Mouse (Mus musculus): Measurements from ENCODE around the gene Cdadc1. TPM values are rescaled to one million over a fixed set of nuclear protein-coding genes. Genes with fewer than 3 reads are reported as not detected.

The Cdadc1 gene
- 17.3 and 19.6 TPM in 2 replicates for polyA plus RNA-seq (2015; fragmentation: Nextera tagmentation; extraction: Ambion mirVana)

DNA sequence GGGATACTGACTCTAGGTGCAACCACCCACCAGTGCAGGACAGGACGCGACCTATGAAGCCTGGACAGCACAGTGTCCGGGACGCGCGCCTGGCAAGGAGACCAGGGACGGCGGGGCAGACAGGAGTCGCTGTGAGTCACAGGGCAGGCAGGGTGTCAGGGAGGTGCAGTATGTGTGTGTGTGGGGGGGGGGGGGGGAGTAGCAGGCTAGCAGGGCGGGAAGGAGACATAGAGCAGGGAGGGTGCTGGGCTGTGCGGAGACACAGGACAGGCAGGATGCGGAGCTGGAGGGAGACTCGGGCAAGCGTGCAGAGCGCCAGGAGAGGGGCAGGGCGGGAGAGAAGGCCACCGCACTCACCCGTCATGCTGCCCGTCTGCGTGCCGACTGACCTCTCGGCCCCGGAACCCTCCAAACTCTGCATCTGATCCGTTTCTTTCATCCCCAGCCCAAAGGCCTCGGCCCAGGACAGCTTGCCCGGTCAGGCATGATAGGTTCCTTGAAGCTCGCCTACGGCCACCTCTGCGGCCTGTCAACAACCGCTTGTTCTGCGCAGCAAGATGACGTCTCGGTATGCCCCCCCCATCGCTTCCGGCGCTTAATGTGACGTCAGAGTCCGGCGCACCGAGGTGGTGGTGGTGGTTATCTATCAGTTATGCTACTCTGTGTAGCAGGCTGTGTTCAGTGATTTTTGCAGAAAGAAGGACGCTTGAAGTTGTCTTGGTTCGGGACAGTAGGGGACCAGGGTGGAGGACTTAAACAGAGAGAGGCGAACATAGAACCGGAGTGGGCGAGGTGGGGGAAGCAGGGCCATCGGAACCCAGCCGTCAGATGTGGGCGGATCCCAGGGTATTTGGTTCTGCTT, at the start of gene Cdadc1:
Gene Cdadc1, minus strand, starts transcription at position 562 of the 862 bp plus-strand sequence.
- under 1% methylated on average over 46 of the region's 48 CpGs for WGBS (ENCODE audit: insufficient replicate concordance)

DNA sequence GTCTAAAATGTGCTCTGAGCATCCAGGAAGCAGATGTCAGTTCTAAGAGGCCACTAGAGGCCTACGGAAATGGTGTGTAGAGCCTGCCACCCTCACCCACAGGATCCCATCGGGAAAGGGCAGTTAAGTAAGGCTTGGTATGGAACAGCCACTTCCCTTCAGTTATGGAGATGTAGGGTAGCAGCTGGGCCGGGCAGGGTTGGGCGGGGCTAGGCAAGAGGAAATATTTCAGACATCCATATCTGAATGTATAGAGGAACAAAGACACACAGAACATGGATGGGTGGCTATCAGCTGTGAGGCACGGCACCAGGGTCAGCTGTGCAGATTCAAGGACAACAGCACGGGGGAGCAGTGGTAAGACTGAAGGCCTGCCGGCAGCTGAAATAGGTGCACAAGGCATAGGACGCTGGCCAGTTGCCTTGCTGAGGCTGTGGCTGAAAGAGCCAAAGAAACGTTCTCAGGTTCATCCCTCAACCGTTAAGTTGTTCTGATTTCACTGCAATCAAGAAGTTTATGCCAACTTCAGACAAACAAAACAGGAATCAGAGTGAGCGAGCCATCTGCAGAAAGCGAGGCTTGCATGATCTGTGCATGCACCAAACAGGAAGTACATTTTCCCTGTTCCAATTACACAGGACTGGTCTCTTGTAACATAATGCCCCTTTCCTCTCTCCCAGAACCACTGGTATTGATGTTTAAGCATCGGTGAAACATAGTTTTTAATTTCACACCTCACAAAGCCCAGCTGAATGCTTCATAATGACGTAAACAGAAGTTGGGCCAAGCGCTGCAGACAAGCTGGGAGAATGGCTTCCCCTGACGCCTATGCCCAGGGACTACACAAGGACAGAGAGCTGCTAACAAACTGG, 49.3 kb upstream of the Cdadc1 start:
- Histone ChIP-seq H3K36me3 (no peaks in the 10 kb centered on the region), H3K4me3 (replicated peaks) (no peak overlapping the region), H3K9me3 (replicated peaks) (no peaks in the 10 kb centered on the region), H3K4me1 (replicated peaks) (peaks cover 6% of the 10 kb centered on the region), H3K4me2 (no peak overlapping the region), H3K27ac (no peak overlapping the region), H3K27me3 (no peaks in the 10 kb centered on the region), H3K9ac (no peak overlapping the region)
- DNase-seq (no peak), ATAC-seq (ENCODE audit: low read depth) (no peak)
- WGBS (ENCODE audit: insufficient replicate concordance): 55% methylated on average over 16 of the region's 16 CpGs

More for the DNA sequence above, at the start of gene Cdadc1:
- Histone ChIP-seq H3K4me1 (replicated peaks) (peaks cover 15% of the 10 kb centered on the region), H3K4me3 (replicated peaks) (peak within 1 kb of the TSS; percentile 94), H3K27me3 (peaks cover 6% of the 10 kb centered on the region; the same call in 1 of the 2 replicates), H3K9ac (peak within 1 kb of the TSS; percentile 86), H3K27ac (peak within 1 kb of the TSS; percentile 75), H3K9me3 (replicated peaks) (no peaks in the 10 kb centered on the region), H3K4me2 (peak within 1 kb of the TSS; percentile 84), H3K36me3 (peaks cover 3% of the 10 kb centered on the region; the same call in 1 of the 2 replicates)
- peak; percentile 92 for ATAC-seq (ENCODE audit: low read depth)
- peak; percentile 90 for DNase-seq

DNA sequence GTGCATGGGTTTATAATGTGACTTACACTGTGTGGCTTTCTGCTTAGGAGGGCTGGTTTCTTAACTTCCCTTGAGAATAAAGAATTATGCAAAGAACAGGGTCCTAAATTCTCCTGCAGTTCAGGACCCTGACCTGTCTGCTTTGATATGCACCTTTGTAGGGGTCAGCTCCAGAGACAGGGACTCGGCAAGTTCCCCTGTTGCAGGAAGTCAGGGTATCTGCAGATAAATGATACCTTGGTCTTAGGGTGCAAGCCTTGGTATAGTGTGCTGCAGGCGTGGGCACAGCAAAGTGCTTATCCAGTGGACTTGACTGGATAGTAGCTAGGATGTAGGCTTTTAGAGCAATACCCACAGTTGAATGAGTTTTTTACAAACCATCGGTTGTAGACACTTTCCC, 47.1 kb upstream of the Cdadc1 start:
- Histone ChIP-seq H3K4me1 (replicated peaks) (peaks cover 6% of the 10 kb centered on the region), H3K9ac (no peak overlapping the region), H3K36me3 (no peaks in the 10 kb centered on the region), H3K9me3 (replicated peaks) (no peaks in the 10 kb centered on the region), H3K4me3 (replicated peaks) (no peak overlapping the region), H3K27ac (no peak overlapping the region), H3K27me3 (no peaks in the 10 kb centered on the region), H3K4me2 (no peak overlapping the region)
- 33% methylated on average over 3 of the region's 3 CpGs for WGBS (ENCODE audit: insufficient replicate concordance)
- ATAC-seq (ENCODE audit: low read depth) (no peak), DNase-seq (no peak)

DNA sequence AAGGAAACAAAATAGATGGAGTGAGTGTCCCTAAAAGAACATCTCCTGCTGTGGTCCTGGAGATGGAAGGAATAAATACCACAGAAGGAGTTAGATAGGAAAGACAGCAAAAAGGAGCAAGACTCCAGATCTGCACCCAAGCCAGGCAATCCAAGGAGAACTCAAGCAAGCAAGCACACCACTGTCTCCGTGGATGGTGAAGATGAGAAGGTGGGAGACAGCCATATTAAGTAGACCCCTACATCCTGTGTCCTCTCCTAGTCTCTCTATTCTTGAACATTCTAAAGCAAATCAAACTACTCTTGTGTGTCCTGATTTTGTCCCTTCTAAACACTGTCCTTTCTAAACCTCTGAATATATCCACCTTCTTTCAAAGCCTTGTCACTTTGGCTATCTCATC, 46.4 kb upstream of the Cdadc1 start:
- ATAC-seq (ENCODE audit: low read depth) (no peak), DNase-seq (no peak)
- no peak overlapping the region for H3K27ac ChIP-seq
- 40% methylated on average over 1 of the region's 1 CpGs for WGBS (ENCODE audit: insufficient replicate concordance)
- no peaks in the 10 kb centered on the region for H3K36me3 ChIP-seq
- no peak overlapping the region for H3K4me2 ChIP-seq
- no peaks in the 10 kb centered on the region for H3K27me3 ChIP-seq
- peaks cover 6% of the 10 kb centered on the region for H3K4me1 ChIP-seq (replicated peaks)
- no peaks in the 10 kb centered on the region for H3K9me3 ChIP-seq (replicated peaks)
- no peak overlapping the region for H3K4me3 ChIP-seq (replicated peaks)
- no peak overlapping the region for H3K9ac ChIP-seq

DNA sequence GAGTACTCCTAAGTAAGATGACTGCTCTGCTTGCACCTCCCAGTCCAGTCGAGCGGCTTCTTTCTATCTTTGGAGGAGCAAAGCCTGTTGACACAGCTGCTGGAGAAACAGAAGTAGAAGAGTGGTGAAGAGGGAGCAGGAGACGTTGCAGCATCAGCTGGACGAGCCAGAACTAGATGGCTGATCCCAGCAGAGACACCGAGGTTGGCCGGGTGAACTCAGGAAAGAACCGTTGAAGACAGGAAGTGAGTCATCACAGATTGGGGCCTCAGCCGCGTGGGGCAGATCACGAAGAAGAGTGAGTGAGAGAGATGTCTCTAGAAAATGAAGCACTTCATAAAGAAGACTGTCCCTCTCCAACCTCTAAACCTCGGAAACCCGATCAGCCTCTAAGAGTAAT, 45.8 kb upstream of the Cdadc1 start:
- no peak for ATAC-seq (ENCODE audit: low read depth)
- DNase-seq: no peak
- H3K27ac ChIP-seq: no peak overlapping the region

DNA sequence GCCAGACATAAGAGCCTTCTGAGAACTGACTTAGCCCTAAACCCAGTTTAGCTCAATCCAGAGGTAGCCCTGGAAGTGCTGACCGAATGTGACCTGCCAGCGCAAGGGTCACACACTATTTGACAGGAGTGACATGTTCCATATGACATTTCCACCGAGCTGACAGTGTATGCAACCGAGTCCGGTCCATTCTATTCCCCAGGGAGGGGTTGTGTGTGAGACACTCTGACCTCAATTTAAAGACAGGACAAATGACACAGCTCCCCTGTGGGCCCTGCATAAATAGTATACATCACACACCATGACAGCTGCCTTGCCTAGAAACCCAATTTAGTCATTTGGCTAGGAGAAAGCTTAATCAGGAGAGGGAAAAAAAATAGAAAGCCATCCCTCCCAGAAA, 44.1 kb upstream of the Cdadc1 start:
- no peaks in the 10 kb centered on the region for H3K27me3 ChIP-seq
- no peak overlapping the region for H3K27ac ChIP-seq
- H3K4me2 ChIP-seq: no peak overlapping the region
- H3K9me3 ChIP-seq (replicated peaks): no peaks in the 10 kb centered on the region
- H3K36me3 ChIP-seq: no peaks in the 10 kb centered on the region
- no peak overlapping the region for H3K9ac ChIP-seq
- H3K4me1 ChIP-seq (replicated peaks): peaks cover 6% of the 10 kb centered on the region
- 52% methylated on average over 5 of the region's 5 CpGs for WGBS (ENCODE audit: insufficient replicate concordance)
- ATAC-seq (ENCODE audit: low read depth) (no peak), DNase-seq (no peak)
- H3K4me3 ChIP-seq (replicated peaks): no peak overlapping the region

More for the DNA sequence above, 45.8 kb upstream of the Cdadc1 start:
- H3K9ac ChIP-seq: no peak overlapping the region
- no peak overlapping the region for H3K4me2 ChIP-seq
- H3K4me1 ChIP-seq (replicated peaks): peaks cover 6% of the 10 kb centered on the region
- H3K4me3 ChIP-seq (replicated peaks): no peak overlapping the region
- 7% methylated on average over 12 of the region's 12 CpGs for WGBS (ENCODE audit: insufficient replicate concordance)
- no peaks in the 10 kb centered on the region for H3K9me3 ChIP-seq (replicated peaks)
- H3K27me3 ChIP-seq: no peaks in the 10 kb centered on the region
- no peaks in the 10 kb centered on the region for H3K36me3 ChIP-seq

DNA sequence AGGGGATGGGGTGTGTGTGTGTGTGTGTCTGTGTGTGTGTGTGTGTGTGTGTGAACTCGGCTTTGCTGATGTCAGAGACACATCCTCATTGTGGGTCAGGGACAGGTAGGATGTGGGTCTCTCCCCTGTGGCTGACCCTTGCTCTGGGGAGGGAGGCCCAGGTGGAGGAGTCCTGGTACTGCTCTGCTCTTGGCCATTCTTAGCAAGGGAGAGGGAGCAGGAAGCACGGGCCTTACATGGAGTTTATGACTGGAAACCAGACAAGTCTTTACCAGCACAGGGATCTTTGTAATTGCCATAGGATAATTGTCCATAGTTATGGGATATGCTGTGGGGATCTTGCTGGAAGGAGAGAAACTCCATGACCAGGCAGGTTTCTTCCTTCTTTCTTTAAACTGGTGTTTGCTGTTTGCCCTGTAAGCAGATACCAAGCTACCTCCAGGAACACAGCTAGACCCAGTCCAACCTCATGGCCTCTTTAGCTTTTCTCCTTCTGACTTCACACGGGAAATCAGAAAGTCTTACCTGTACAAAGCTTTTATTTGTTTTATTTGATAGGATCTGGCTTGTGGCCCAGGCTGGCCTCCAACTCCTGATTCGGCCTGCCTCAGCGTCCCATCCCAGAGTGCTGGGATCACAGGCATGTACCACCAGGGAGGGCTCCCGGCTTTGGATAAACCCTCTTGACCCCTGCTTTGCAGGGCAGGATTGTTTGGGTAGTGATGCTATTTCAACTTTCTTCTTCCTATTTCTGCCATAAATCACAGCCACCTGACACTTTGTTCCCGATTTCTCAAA, 41.3 kb upstream of the Cdadc1 start:
- Histone ChIP-seq H3K4me2 (no peak overlapping the region), H3K9me3 (replicated peaks) (no peaks in the 10 kb centered on the region), H3K4me1 (replicated peaks) (no peaks in the 10 kb centered on the region), H3K9ac (no peak overlapping the region), H3K4me3 (replicated peaks) (no peak overlapping the region), H3K36me3 (no peaks in the 10 kb centered on the region), H3K27ac (no peak overlapping the region), H3K27me3 (no peaks in the 10 kb centered on the region)
- ATAC-seq (ENCODE audit: low read depth): no peak
- DNase-seq: no peak
- WGBS (ENCODE audit: insufficient replicate concordance): 47% methylated on average over 7 of the region's 7 CpGs

DNA sequence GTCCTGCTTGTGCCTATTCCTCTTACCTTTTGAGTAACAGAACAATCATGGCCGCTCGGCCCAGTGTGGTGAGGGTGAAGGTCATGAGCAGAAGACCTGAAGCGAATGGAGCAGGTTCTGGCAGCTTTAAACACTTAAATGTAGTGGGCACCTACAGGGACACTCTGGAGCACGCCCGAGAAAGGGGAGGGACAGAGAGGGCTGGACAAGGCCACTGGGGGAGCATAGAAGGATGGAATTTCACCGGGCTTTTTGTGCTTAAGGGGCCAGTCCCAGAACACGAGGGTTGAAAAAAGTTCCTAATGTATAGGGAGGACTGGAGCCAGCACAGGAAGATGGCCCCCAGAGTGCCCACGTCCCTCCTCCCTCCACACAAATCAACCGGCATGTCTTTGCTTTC, 36.2 kb upstream of the Cdadc1 start:
- H3K4me3 ChIP-seq (replicated peaks): no peak overlapping the region
- DNase-seq (no peak), ATAC-seq (ENCODE audit: low read depth) (no peak)
- no peak overlapping the region for H3K4me2 ChIP-seq
- H3K4me1 ChIP-seq (replicated peaks): no peaks in the 10 kb centered on the region
- H3K36me3 ChIP-seq: no peaks in the 10 kb centered on the region
- WGBS (ENCODE audit: insufficient replicate concordance): 76% methylated on average over 9 of the region's 9 CpGs
- H3K9ac ChIP-seq: no peak overlapping the region
- no peak overlapping the region for H3K27ac ChIP-seq
- H3K27me3 ChIP-seq: no peaks in the 10 kb centered on the region
- no peaks in the 10 kb centered on the region for H3K9me3 ChIP-seq (replicated peaks)

DNA sequence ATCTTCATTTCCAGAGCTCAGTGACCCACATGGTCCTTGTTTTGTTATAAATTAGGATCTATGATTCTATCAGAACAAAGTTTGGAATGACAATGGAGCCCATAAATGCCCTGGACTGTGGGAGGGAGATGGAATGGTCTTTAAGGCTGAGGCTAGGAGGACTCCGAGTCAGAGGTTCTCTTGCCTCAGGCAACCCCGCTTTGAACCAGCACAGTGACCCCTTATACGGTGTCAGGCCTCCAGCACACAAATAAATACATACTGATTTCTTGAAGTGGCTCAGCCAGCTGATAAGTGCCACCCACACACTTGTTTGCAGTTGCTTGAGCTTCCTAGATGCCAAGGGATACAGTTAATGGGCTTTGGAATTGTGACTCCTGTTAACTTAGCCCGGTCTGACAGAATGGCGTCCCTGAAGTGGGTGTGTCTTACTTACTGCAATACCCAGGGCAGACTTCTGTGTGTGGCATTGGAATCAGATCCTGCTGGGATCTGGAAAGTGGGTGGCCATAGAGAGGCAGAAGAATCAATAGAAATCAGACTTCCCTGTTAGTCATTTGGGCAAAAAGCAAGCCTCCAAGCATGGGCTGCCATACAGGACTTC, 35.6 kb upstream of the Cdadc1 start:
- H3K27ac ChIP-seq: no peak overlapping the region
- 75% methylated on average over 5 of the region's 5 CpGs for WGBS (ENCODE audit: insufficient replicate concordance)
- H3K36me3 ChIP-seq: no peaks in the 10 kb centered on the region
- H3K4me3 ChIP-seq (replicated peaks): no peak overlapping the region
- ATAC-seq (ENCODE audit: low read depth): no peak
- no peak overlapping the region for H3K9ac ChIP-seq
- no peaks in the 10 kb centered on the region for H3K4me1 ChIP-seq (replicated peaks)
- H3K9me3 ChIP-seq (replicated peaks): no peaks in the 10 kb centered on the region
- H3K27me3 ChIP-seq: no peaks in the 10 kb centered on the region
- H3K4me2 ChIP-seq: no peak overlapping the region
- no peak for DNase-seq

DNA sequence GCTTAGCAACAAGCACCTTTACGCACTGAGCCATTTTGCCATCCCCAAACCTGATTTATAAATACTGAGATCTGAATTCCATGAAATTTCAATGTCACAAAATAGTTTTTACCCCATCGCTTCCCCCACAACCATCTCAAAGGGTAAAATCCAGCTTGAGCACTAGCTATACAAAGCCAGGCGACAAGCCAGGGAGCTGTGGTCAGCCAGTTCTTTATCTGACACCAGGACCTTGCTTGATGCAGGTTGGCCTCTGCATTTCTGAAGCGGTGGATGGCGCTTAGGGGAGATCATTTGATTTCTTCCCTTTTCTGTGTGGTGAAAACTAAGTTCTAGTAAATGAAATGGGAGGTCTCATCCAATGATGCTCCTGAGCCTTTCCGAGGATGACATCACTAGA, 34.3 kb upstream of the Cdadc1 start:
- H3K9ac ChIP-seq: no peak overlapping the region
- no peaks in the 10 kb centered on the region for H3K4me1 ChIP-seq (replicated peaks)
- H3K4me2 ChIP-seq: no peak overlapping the region
- no peak for ATAC-seq (ENCODE audit: low read depth)
- no peaks in the 10 kb centered on the region for H3K36me3 ChIP-seq
- peaks cover 10% of the 10 kb centered on the region for H3K27me3 ChIP-seq
- no peak for DNase-seq
- WGBS (ENCODE audit: insufficient replicate concordance): 62% methylated on average over 6 of the region's 6 CpGs
- H3K4me3 ChIP-seq (replicated peaks): no peak overlapping the region
- no peaks in the 10 kb centered on the region for H3K9me3 ChIP-seq (replicated peaks)
- no peak overlapping the region for H3K27ac ChIP-seq

Measured in liver, embryonic 13.5 days (tissue).